Mouse (Mus musculus): Measurements from ENCODE around the gene Ttll2.
"Not testable (repeated sequence)": the region's sequence is repeated elsewhere in the genome, so short reads cannot be mapped to it uniquely, and the experiment has no call there.

- not testable (repeated sequence) for TF ChIP-seq CTCF (conservative IDR thresholded peaks at IDR 0.05; ENCODE audit: insufficient read depth, insufficient read length, low read depth, low read length); POLR2A (IDR thresholded peaks at IDR 0.05; ENCODE audit: low read depth, low read length)
These were observed 8.4 kb upstream of the Ttll2 start for GRCm38 (mm10) chr17:7360749-7361465.
